Mouse (Mus musculus): Measurements from ENCODE around the gene Kcnj12. TPM values are rescaled to one million over a fixed set of nuclear protein-coding genes. Genes with fewer than 3 reads are reported as not detected.

Kcnj12 gene
- polyA plus RNA-seq, 1 experiment from 2014 or later: 5.4 TPM

DNA sequence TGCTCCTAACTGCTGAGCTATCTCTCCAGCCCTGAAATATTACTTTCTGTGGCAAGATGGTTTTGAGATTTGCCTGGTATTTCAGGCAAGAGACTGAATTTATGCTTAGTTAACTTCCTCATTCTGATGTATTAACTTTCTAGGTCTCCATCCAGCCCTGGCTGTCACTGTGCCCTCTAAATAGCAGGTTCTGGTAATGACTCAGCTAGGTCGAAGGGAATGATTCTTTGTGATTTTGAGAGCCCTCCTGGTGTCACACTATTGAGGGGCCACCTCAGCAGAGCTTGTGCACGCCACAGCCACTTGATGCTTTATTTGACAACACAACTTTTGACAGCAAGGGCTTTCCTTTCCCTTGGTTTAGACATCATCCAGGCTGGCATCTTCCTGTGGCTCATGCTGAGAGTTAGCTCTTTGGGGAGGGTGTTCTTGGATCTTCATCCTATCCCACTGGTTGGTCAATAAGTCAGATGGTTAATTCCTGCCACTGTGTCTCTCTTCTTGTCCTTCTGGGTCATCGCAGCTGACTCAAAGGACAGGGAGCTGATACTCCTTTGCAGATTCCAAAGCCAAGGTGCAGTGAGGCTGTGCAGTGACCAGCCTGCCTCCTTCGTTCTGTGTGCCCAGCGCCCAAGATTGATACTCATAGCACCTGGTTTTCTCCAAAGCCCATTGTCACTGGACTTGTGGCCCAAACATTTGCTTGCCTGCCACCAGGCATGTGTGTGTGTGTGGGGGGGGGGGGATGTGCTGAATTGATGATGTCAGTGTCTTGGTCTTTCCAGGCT, 9.5 kb downstream of the Kcnj12 start:
- Histone ChIP-seq H3K9me3 (ENCODE audit: control insufficient read depth, low read length) (no peaks in the 10 kb centered on the region), H3K36me3 (ENCODE audit: control insufficient read depth, insufficient read depth, low read length) (no peaks in the 10 kb centered on the region), H3K4me2 (ENCODE audit: low read length) (no peak overlapping the region), H3K4me3 (ENCODE audit: control insufficient read depth in 1 of 2, insufficient read depth in 1 of 2, low read depth in 1 of 2, low read length in 2 of 2) (no peak overlapping the region), H3K27me3 (ENCODE audit: control insufficient read depth, insufficient read depth, low read length) (no peaks in the 10 kb centered on the region), H3K27ac (replicated peaks in 1 of 2; ENCODE audit: control insufficient read depth in 1 of 2, insufficient read depth in 1 of 2, low read depth in 2 of 2, low read length in 2 of 2) (no peak overlapping the region), H3K4me1 (ENCODE audit: control insufficient read depth in 2 of 2, insufficient read depth in 2 of 2, low read length in 2 of 2) (peaks cover 19% of the 10 kb centered on the region in 2 experiments), H3K9ac (ENCODE audit: low read length) (no peak overlapping the region)
- 73% methylated on average over 5 of the region's 5 CpGs for whole genome bisulfite sequencing
- no peak for ATAC-seq (ENCODE audit: insufficient number of reproducible peaks, insufficient read depth, low FRiP score, low read depth)

DNA sequence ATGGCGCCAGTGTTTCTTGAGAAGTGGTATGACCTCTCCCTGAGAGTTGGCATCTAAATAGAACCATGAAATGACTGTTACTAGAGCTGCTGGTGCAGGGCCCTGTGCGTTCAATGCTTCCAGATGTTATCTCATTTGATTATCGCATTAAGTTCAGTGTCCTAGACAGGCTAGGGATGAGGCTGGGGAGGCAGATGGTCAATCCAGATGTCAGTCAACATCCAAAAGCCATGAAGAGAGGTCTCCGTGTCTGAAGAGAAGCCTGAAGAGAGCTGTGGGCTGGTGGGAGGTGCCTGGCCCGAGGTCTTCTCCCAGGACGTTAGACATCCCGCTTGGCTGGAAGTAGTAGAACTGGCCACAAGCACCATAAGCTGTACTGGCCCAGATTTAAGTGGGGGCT, 10.1 kb downstream of the Kcnj12 start:
- WGBS: 82% methylated on average over 7 of the region's 7 CpGs

DNA sequence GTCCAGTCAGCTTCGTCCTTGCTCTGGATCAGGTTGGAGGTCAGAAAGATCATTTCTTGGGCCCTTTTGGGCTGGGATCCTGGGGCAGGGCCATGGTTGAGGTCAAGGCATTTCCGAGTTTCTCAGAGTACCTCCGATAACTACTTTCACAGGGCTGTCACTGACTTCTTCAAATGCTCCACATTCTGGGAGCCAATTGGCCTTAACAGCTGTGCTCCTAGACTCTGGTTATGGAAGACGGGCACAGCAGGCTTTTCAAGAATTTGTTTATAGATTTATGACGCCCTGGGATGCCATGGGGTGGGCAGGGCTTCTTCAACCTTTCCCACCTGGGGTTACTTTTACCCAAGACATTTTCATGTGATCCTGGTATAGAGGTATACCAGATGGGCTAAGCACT, 10.8 kb downstream of the Kcnj12 start:
- H3K4me3 ChIP-seq (ENCODE audit: control insufficient read depth in 1 of 2, insufficient read depth in 1 of 2, low read depth in 1 of 2, low read length in 2 of 2): no peak overlapping the region

More for the DNA sequence above, 10.1 kb downstream of the Kcnj12 start:
- Histone ChIP-seq H3K4me1 (ENCODE audit: control insufficient read depth in 2 of 2, insufficient read depth in 2 of 2, low read length in 2 of 2) (peaks cover 13 to 14% of the 10 kb centered on the region in 2 experiments), H3K36me3 (ENCODE audit: control insufficient read depth, insufficient read depth, low read length) (no peaks in the 10 kb centered on the region), H3K9me3 (ENCODE audit: control insufficient read depth, low read length) (no peaks in the 10 kb centered on the region), H3K27ac (replicated peaks in 1 of 2; ENCODE audit: control insufficient read depth in 1 of 2, insufficient read depth in 1 of 2, low read depth in 2 of 2, low read length in 2 of 2) (no peak overlapping the region), H3K4me3 (ENCODE audit: control insufficient read depth in 1 of 2, insufficient read depth in 1 of 2, low read depth in 1 of 2, low read length in 2 of 2) (no peak overlapping the region), H3K9ac (ENCODE audit: low read length) (no peak overlapping the region), H3K27me3 (ENCODE audit: control insufficient read depth, insufficient read depth, low read length) (no peaks in the 10 kb centered on the region), H3K4me2 (ENCODE audit: low read length) (no peak overlapping the region)
- no peak for ATAC-seq (ENCODE audit: insufficient number of reproducible peaks, insufficient read depth, low FRiP score, low read depth)

DNA sequence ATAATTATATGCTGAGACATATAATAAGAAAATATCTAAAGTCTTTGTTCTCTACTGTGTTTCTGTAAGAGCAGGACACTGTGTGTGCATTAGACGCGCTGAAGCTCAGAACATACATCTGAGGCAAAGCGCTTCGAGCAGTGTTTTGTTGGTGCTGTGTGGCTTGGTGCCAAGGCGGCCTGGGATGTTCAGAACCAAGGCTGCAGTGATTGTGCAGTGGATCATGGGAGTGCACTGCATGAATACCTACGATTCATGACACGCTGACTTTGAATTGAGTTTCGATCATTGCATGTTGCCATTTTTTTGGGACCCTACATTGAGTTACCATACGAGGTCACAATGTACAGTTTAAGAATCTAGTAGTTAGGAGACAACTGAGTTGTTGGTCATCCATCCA, 14.3 kb downstream of the Kcnj12 start:
- 0 out of 2 replicates have a peak, but pooled peaks cover 3% of the 10 kb centered on the region for H3K27me3 ChIP-seq (ENCODE audit: control insufficient read depth, insufficient read depth, low read length)
- H3K4me1 ChIP-seq (ENCODE audit: control insufficient read depth in 2 of 2, insufficient read depth in 2 of 2, low read length in 2 of 2): peaks cover 4% of the 10 kb centered on the region in 2 experiments; a peak in 2 of 4 replicates
- no peak overlapping the region for H3K4me3 ChIP-seq (ENCODE audit: control insufficient read depth in 1 of 2, insufficient read depth in 1 of 2, low read depth in 1 of 2, low read length in 2 of 2)
- H3K27ac ChIP-seq (replicated peaks in 1 of 2; ENCODE audit: control insufficient read depth in 1 of 2, insufficient read depth in 1 of 2, low read depth in 2 of 2, low read length in 2 of 2): no peak overlapping the region
- no peak overlapping the region for H3K9ac ChIP-seq (ENCODE audit: low read length)
- H3K4me2 ChIP-seq (ENCODE audit: low read length): no peak overlapping the region
- H3K9me3 ChIP-seq (ENCODE audit: control insufficient read depth, low read length): no peaks in the 10 kb centered on the region
- 88% methylated on average over 9 of the region's 9 CpGs for WGBS
- no peaks in the 10 kb centered on the region for H3K36me3 ChIP-seq (ENCODE audit: control insufficient read depth, insufficient read depth, low read length)
- ATAC-seq (ENCODE audit: insufficient number of reproducible peaks, insufficient read depth, low FRiP score, low read depth): no peak

More for the DNA sequence above, 10.8 kb downstream of the Kcnj12 start:
- no peak for ATAC-seq (ENCODE audit: insufficient number of reproducible peaks, insufficient read depth, low FRiP score, low read depth)
- Histone ChIP-seq H3K4me1 (ENCODE audit: control insufficient read depth in 2 of 2, insufficient read depth in 2 of 2, low read length in 2 of 2) (peaks cover 8 to 9% of the 10 kb centered on the region in 2 experiments), H3K36me3 (ENCODE audit: control insufficient read depth, insufficient read depth, low read length) (no peaks in the 10 kb centered on the region), H3K4me2 (ENCODE audit: low read length) (no peak overlapping the region), H3K9ac (ENCODE audit: low read length) (no peak overlapping the region), H3K27me3 (ENCODE audit: control insufficient read depth, insufficient read depth, low read length) (no peaks in the 10 kb centered on the region), H3K27ac (replicated peaks in 1 of 2; ENCODE audit: control insufficient read depth in 1 of 2, insufficient read depth in 1 of 2, low read depth in 2 of 2, low read length in 2 of 2) (no peak overlapping the region), H3K9me3 (ENCODE audit: control insufficient read depth, low read length) (no peaks in the 10 kb centered on the region)
- 77% methylated on average over 5 of the region's 5 CpGs for WGBS

DNA sequence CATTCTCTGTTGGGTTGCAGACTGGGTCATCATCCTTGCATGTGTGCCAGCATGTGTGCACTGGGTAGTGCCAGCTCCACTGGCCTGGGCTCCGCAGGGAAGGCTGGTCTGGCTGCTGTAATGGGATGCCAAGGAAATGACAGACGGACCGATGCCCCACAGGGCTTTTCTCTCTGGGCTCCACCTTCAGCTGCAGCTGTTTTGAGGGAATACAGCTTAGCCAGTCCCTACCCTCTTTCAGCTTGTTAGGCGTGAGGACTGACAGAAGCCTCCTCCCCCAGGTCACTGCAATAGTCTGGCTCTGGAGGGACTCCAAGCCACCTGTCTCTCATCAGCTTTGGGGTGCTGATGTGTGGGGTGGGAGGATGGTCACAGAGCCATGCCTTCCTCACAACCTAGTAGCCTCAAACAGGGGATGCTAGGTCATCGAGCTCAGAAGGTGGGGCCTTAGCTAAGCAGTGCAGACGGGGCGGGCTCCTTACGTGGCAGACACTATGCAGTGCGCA, 16.0 kb downstream of the Kcnj12 start:
- Histone ChIP-seq H3K4me1 (ENCODE audit: control insufficient read depth in 2 of 2, insufficient read depth in 2 of 2, low read length in 2 of 2) (peaks cover 9 to 15% of the 10 kb centered on the region in 2 experiments; a peak in 3 of 4 replicates), H3K9me3 (ENCODE audit: control insufficient read depth, low read length) (no peaks in the 10 kb centered on the region), H3K36me3 (ENCODE audit: control insufficient read depth, insufficient read depth, low read length) (no peaks in the 10 kb centered on the region), H3K27me3 (ENCODE audit: control insufficient read depth, insufficient read depth, low read length) (0 out of 2 replicates have a peak, but pooled peaks cover 3% of the 10 kb centered on the region), H3K4me3 (ENCODE audit: control insufficient read depth in 1 of 2, insufficient read depth in 1 of 2, low read depth in 1 of 2, low read length in 2 of 2) (no peak overlapping the region), H3K27ac (replicated peaks in 1 of 2; ENCODE audit: control insufficient read depth in 1 of 2, insufficient read depth in 1 of 2, low read depth in 2 of 2, low read length in 2 of 2) (no peak overlapping the region), H3K4me2 (ENCODE audit: low read length) (no peak overlapping the region), H3K9ac (ENCODE audit: low read length) (no peak overlapping the region)
- no peak for ATAC-seq (ENCODE audit: insufficient number of reproducible peaks, insufficient read depth, low FRiP score, low read depth)
- 51% methylated on average over 9 of the region's 9 CpGs for WGBS

DNA sequence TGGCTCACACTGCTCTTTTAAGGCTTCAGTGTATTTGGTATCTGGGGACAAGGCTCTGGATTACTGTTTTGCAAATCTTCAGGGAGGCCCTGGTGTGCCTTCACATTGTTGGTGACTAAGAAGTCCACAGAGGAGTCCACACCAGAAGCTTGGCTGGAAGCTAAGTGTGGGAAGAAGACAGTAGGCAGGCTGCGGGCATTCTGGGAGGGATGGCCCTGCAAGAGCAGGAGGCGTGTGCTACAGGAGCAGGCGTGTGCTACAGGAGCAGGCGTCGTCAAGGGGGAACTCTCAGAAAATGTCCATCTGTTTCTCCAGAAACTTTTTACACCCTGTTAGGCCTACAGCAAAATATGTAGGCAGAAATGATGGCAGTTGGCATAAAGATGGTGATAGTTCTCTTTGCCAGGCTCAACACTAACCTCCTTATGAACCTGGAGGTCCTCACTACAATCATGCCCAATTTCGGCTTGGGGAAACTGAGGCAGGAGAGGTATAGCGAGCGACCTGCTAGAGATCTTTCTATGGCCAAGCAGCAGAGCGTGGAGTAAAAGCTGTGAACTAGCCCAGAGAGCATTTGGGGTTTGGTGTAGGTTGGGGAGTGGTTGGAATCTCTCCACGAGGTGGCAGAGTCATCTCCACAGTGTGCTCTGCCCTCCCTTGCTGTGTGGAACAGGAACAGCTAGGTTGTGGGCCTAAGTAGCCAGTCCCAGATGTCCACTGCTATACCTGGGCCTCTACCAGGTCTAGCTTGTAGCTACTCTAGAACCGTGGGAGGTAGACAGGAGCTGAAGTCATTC, 18.7 kb downstream of the Kcnj12 start:
- Histone ChIP-seq H3K9me3 (ENCODE audit: control insufficient read depth, low read length) (no peaks in the 10 kb centered on the region), H3K4me1 (ENCODE audit: control insufficient read depth in 2 of 2, insufficient read depth in 2 of 2, low read length in 2 of 2) (peaks cover 9 to 15% of the 10 kb centered on the region in 2 experiments; a peak in 3 of 4 replicates), H3K36me3 (ENCODE audit: control insufficient read depth, insufficient read depth, low read length) (no peaks in the 10 kb centered on the region), H3K4me2 (ENCODE audit: low read length) (no peak overlapping the region), H3K9ac (ENCODE audit: low read length) (no peak overlapping the region), H3K27me3 (ENCODE audit: control insufficient read depth, insufficient read depth, low read length) (0 out of 2 replicates have a peak, but pooled peaks cover 3% of the 10 kb centered on the region), H3K4me3 (ENCODE audit: control insufficient read depth in 1 of 2, insufficient read depth in 1 of 2, low read depth in 1 of 2, low read length in 2 of 2) (no peak overlapping the region), H3K27ac (replicated peaks in 1 of 2; ENCODE audit: control insufficient read depth in 1 of 2, insufficient read depth in 1 of 2, low read depth in 2 of 2, low read length in 2 of 2) (no peak overlapping the region)
- ATAC-seq (ENCODE audit: insufficient number of reproducible peaks, insufficient read depth, low FRiP score, low read depth): no peak
- WGBS: 83% methylated on average over 11 of the region's 11 CpGs

DNA sequence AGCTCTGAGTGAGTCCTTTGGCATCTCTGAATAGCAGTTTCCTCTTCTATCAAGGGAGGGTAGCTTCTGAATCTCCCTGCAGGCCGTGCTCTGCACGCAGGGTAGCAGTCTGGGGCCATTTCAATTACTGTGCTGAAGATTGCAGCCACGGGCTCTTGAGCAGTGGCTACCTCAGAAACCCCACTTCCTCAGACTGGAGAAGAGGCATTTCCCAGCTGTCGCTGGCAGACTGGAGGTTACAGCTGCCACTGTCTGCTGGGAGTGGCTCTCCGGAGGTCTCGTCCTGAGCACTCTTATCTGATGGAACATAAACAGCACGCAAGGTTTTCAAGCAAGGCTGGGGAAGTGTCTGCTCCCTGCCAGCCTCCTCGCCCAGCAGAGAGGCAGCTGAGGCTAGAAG, 20.2 kb downstream of the Kcnj12 start:
- ATAC-seq (ENCODE audit: insufficient number of reproducible peaks, insufficient read depth, low FRiP score, low read depth): no peak
- H3K36me3 ChIP-seq (ENCODE audit: control insufficient read depth, insufficient read depth, low read length): no peaks in the 10 kb centered on the region
- no peak overlapping the region for H3K9ac ChIP-seq (ENCODE audit: low read length)
- no peaks in the 10 kb centered on the region for H3K9me3 ChIP-seq (ENCODE audit: control insufficient read depth, low read length)
- WGBS: 10% methylated on average over 8 of the region's 8 CpGs
- no peak overlapping the region for H3K4me2 ChIP-seq (ENCODE audit: low read length)
- no peak overlapping the region for H3K27ac ChIP-seq (replicated peaks in 1 of 2; ENCODE audit: control insufficient read depth in 1 of 2, insufficient read depth in 1 of 2, low read depth in 2 of 2, low read length in 2 of 2)
- H3K27me3 ChIP-seq (ENCODE audit: control insufficient read depth, insufficient read depth, low read length): 0 out of 2 replicates have a peak, but pooled peaks cover 3% of the 10 kb centered on the region
- peaks cover 9 to 15% of the 10 kb centered on the region in 2 experiments; a peak in 3 of 4 replicates for H3K4me1 ChIP-seq (ENCODE audit: control insufficient read depth in 2 of 2, insufficient read depth in 2 of 2, low read length in 2 of 2)
- H3K4me3 ChIP-seq (ENCODE audit: control insufficient read depth in 1 of 2, insufficient read depth in 1 of 2, low read depth in 1 of 2, low read length in 2 of 2): no peak overlapping the region
